Mouse (Mus musculus): Measurements from ENCODE around the gene Cnih2. TPM values are rescaled to one million over a fixed set of nuclear protein-coding genes. Genes with fewer than 3 reads are reported as not detected.

The Cnih2 gene
- polyA plus RNA-seq, 1 experiment from 2014 or later = 34.5 TPM

DNA sequence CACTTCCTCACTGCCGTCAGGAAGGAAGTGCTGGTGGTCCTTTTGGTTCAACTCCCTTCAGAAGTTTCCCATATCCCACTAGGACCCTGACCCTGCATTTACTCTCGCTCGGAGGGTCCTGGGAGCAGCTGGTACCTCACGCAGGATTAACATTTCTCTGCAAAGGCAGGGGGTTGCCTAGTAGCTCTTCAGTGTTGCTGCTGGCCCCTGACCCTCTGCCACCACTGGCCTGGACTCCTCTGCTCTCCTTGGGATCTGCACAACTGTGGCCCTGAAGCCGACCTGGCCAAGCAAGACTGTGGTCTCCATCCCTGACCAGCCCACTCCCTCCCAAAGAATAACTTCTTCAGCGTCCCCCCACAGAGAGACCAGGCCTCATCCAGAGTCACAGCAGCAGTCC lies 49.0 kb downstream of the Cnih2 start:
- Histone ChIP-seq H3K4me3 (no peak overlapping the region), H3K27ac (no peak overlapping the region), H3K27me3 (peaks cover 50% of the 10 kb centered on the region), H3K9ac (no peak overlapping the region), H3K4me2 (replicated peaks) (no peak overlapping the region), H3K4me1 (peaks cover 25% of the 10 kb centered on the region), H3K9me3 (no peaks in the 10 kb centered on the region), H3K36me3 (peaks cover 43% of the 10 kb centered on the region)
- ATAC-seq (ENCODE audit: low FRiP score, low read depth) = no peak
- WGBS = 79% methylated on average over 6 of the region's 6 CpGs

DNA sequence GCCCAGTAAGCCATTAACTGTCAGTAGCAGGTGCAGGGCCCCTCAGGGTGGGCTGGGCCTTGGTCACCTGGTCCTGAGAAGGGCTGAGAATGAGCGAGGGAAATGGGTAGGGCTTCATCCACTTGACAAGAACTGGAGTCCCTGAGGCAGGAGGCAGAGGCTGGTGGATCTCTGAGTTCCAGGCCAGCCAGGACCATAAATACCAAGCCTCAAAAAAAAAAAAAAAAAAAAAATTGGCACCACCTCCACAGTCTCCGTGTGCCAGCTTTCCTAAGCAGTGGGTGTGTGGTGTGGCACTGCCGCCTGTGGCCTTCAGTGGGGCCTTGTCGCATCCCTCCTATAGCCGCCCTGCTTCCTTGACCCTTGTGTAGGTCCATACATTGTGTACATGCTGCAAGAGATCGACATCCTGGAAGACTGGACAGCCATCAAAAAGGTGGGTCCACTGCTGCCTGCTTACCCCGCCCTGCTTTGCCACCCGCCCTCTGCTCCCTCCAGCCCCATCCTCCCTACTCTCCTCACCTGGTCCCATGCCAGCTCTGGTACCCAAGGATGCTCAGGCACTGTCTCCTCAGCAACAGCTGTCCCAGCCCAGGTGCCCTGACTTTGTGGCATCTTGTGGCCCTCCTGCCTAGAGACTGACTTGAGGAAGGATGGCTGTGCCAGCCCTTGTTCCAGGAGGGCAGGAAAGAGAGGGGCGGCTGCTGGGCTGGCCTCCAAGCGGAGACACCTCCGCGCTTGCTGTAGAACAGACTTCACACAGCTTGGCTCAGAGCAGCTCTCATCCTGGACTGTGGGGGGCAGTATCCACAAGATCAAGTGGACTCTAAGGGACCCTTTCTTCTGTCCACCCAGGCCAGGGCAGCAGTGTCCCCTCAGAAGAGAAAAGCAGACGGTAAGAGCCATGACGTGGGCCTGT lies 49.9 kb downstream of the Cnih2 start:
- no peak for ATAC-seq (ENCODE audit: low FRiP score, low read depth)
- no peak overlapping the region for H3K4me2 ChIP-seq (replicated peaks)
- H3K9me3 ChIP-seq = no peaks in the 10 kb centered on the region
- H3K9ac ChIP-seq = no peak overlapping the region
- peaks cover 50% of the 10 kb centered on the region for H3K36me3 ChIP-seq
- peaks cover 41% of the 10 kb centered on the region for H3K27me3 ChIP-seq
- 84% methylated on average over 14 of the region's 14 CpGs for WGBS
- no peak overlapping the region for H3K27ac ChIP-seq
- no peak overlapping the region for H3K4me3 ChIP-seq
- peaks cover 25% of the 10 kb centered on the region for H3K4me1 ChIP-seq

DNA sequence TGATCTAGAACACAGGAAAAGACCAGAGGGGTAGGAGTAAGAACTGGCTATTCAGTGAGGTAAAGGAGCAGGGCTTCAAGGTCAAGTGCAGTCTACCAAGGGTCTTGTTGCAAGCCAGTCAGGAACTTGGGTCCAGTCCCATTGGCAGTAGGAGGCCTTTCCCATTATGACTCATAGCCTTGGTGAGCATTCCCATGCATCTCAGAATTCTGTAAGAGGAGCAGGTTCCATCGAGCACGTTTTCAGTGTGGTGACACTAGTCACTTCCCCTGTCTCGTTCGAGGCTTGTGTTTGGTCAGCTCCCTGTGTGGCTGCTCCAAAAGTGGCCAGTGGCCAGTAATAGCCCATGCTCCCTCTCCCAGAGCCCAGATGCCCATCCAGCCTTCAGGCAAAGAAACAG lies 52.8 kb downstream of the Cnih2 start:
- ATAC-seq (ENCODE audit: low FRiP score, low read depth) = no peak
- WGBS = 80% methylated on average over 4 of the region's 4 CpGs
- Histone ChIP-seq H3K9ac (no peak overlapping the region), H3K4me2 (replicated peaks) (no peak overlapping the region), H3K4me1 (peaks cover 24% of the 10 kb centered on the region), H3K9me3 (no peaks in the 10 kb centered on the region), H3K4me3 (no peak overlapping the region), H3K27ac (no peak overlapping the region), H3K36me3 (peaks cover 55% of the 10 kb centered on the region), H3K27me3 (peaks cover 12% of the 10 kb centered on the region)

Other genes starting within 250 kb of the Cnih2 start
- gene Ctsf, start 243.4 kb downstream of the Cnih2 start, polyA plus RNA-seq (2015; fragmentation: Nextera tagmentation; extraction: Ambion mirVana) = 41.5 and 43.7 TPM in 2 replicates
- 14.0 and 15.0 TPM in 2 replicates for gene Actn3, start 220.6 kb downstream of the Cnih2 start, polyA plus RNA-seq (2015; fragmentation: Nextera tagmentation; extraction: Ambion mirVana)
- 10.5 and 10.7 TPM in 2 replicates for gene Zdhhc24, start 219.9 kb downstream of the Cnih2 start, polyA plus RNA-seq (2015; fragmentation: Nextera tagmentation; extraction: Ambion mirVana)
- gene Bbs1, start 191.9 kb downstream of the Cnih2 start, polyA plus RNA-seq (2015; fragmentation: Nextera tagmentation; extraction: Ambion mirVana) = 3.5 and 5.1 TPM in 2 replicates
- 124 and 129 TPM in 2 replicates for gene Dpp3, start 170.2 kb downstream of the Cnih2 start, polyA plus RNA-seq (2015; fragmentation: Nextera tagmentation; extraction: Ambion mirVana)
- gene Peli3, start 155.4 kb downstream of the Cnih2 start, polyA plus RNA-seq (2015; fragmentation: Nextera tagmentation; extraction: Ambion mirVana) = 3.3 and 3.4 TPM in 2 replicates
- gene Mrpl11, start 136.4 kb downstream of the Cnih2 start, polyA plus RNA-seq (2015; fragmentation: Nextera tagmentation; extraction: Ambion mirVana) = 111 and 116 TPM in 2 replicates
- gene Npas4, start 108.2 kb downstream of the Cnih2 start, polyA plus RNA-seq (2015; fragmentation: Nextera tagmentation; extraction: Ambion mirVana) = not detected in 2 replicates
- 5.7 and 6.0 TPM in 2 replicates for gene Slc29a2, start 74.7 kb downstream of the Cnih2 start, polyA plus RNA-seq (2015; fragmentation: Nextera tagmentation; extraction: Ambion mirVana)
- gene B4gat1, start 59.7 kb downstream of the Cnih2 start, polyA plus RNA-seq (2015; fragmentation: Nextera tagmentation; extraction: Ambion mirVana) = 47.9 and 52.1 TPM in 2 replicates
- 3.7 and 4.4 TPM in 2 replicates for gene AC124502.3, start 59.6 kb downstream of the Cnih2 start, polyA plus RNA-seq (2015; fragmentation: Nextera tagmentation; extraction: Ambion mirVana)
- gene Brms1, start 57.2 kb downstream of the Cnih2 start, polyA plus RNA-seq (2015; fragmentation: Nextera tagmentation; extraction: Ambion mirVana) = 36.7 and 40.5 TPM in 2 replicates
- 1.4 and 1.7 TPM in 2 replicates for gene Rin1, start 48.0 kb downstream of the Cnih2 start, polyA plus RNA-seq (2015; fragmentation: Nextera tagmentation; extraction: Ambion mirVana)
- 58.8 and 64.8 TPM in 2 replicates for gene Cd248, start 30.4 kb downstream of the Cnih2 start, polyA plus RNA-seq (2015; fragmentation: Nextera tagmentation; extraction: Ambion mirVana)
- gene Tmem151a, start 13.0 kb downstream of the Cnih2 start, polyA plus RNA-seq (2015; fragmentation: Nextera tagmentation; extraction: Ambion mirVana) = 2.7 TPM in 2 replicates
- 88.5 and 94.5 TPM in 2 replicates for gene Yif1a, start 10.0 kb downstream of the Cnih2 start, polyA plus RNA-seq (2015; fragmentation: Nextera tagmentation; extraction: Ambion mirVana)
- gene Rab1b, start 8.6 kb upstream of the Cnih2 start, polyA plus RNA-seq (2015; fragmentation: Nextera tagmentation; extraction: Ambion mirVana) = 248 and 251 TPM in 2 replicates
- gene Klc2, start 20.0 kb upstream of the Cnih2 start, polyA plus RNA-seq (2015; fragmentation: Nextera tagmentation; extraction: Ambion mirVana) = 23.6 and 29.0 TPM in 2 replicates
- 26.7 and 28.9 TPM in 2 replicates for gene Pacs1, start 174.6 kb upstream of the Cnih2 start, polyA plus RNA-seq (2015; fragmentation: Nextera tagmentation; extraction: Ambion mirVana)
- gene Sf3b2, start 196.9 kb upstream of the Cnih2 start, polyA plus RNA-seq (2015; fragmentation: Nextera tagmentation; extraction: Ambion mirVana) = 393 and 399 TPM in 2 replicates
- 9.3 and 9.7 TPM in 2 replicates for gene Gal3st3, start 199.8 kb upstream of the Cnih2 start, polyA plus RNA-seq (2015; fragmentation: Nextera tagmentation; extraction: Ambion mirVana)
- gene Catsper1, start 237.2 kb upstream of the Cnih2 start, polyA plus RNA-seq (2015; fragmentation: Nextera tagmentation; extraction: Ambion mirVana) = not detected in 2 replicates

All from limb, embryonic 13.5 days (tissue).